Mouse (Mus musculus) myocyte (in vitro differentiated cells): ENCODE data around the gene Vangl1.

ENCODE experiments used
- CEBPB ChIP-seq: IDR thresholded peaks from 2 replicates; pipeline ENCODE4 v1.6.1; 2011; ENCODE audit warnings: mild to moderate bottlenecking, moderate library complexity; ENCODE audit not compliant: poor library complexity, insufficient read depth, severe bottlenecking
- E2F4 ChIP-seq: IDR thresholded peaks from one replicate; pipeline ENCODE4 v1.6.1; 2011; ENCODE audit warnings: mild to moderate bottlenecking, control low read depth, moderate library complexity; ENCODE audit not compliant: insufficient read depth
- MAX ChIP-seq: IDR thresholded peaks from one replicate; pipeline ENCODE4 v1.6.1; 2011; ENCODE audit warnings: low read depth, mild to moderate bottlenecking, control low read depth
- MYOD1 ChIP-seq, 3 experiments: IDR thresholded peaks; one replicate each; pipeline ENCODE4 v1.6.1; 2011; ENCODE audit warnings: control low read depth in 2 of 3, low read depth in 2 of 3, mild to moderate bottlenecking in 2 of 3, moderate library complexity in 1 of 3; ENCODE audit not compliant: insufficient read length in 2 of 3, control insufficient read depth in 1 of 3
- MYOG ChIP-seq, 3 experiments: IDR thresholded peaks; one replicate each; pipeline ENCODE4 v1.6.1; 2011; ENCODE audit warnings: control low read depth in 2 of 3, low read depth in 2 of 3, mild to moderate bottlenecking in 2 of 3; ENCODE audit not compliant: insufficient read length in 2 of 3, control insufficient read depth in 1 of 3, insufficient read depth in 1 of 3
- POLR2A ChIP-seq: IDR thresholded peaks from one replicate; pipeline ENCODE4 v1.6.1; 2011; ENCODE audit warnings: low read depth, mild to moderate bottlenecking, control low read depth, moderate library complexity; ENCODE audit not compliant: insufficient read length
- POLR2AphosphoS2 ChIP-seq: IDR thresholded peaks from one replicate; pipeline ENCODE4 v1.6.1; 2011; ENCODE audit warnings: low read depth, control low read depth; ENCODE audit not compliant: insufficient read length
- SRF ChIP-seq: IDR thresholded peaks from one replicate; pipeline ENCODE4 v1.6.1; 2011; ENCODE audit warnings: low read depth; ENCODE audit not compliant: control insufficient read depth, insufficient read length
- TCF12 ChIP-seq: IDR thresholded peaks from one replicate; pipeline ENCODE4 v1.6.1; 2011; ENCODE audit warnings: mild to moderate bottlenecking, control low read depth; ENCODE audit not compliant: poor library complexity, insufficient read depth, severe bottlenecking
- TCF3 ChIP-seq: IDR thresholded peaks from one replicate; pipeline ENCODE4 v1.6.1; 2011; ENCODE audit warnings: low read depth, control low read depth; ENCODE audit not compliant: insufficient read length
- USF1 ChIP-seq: IDR thresholded peaks from one replicate; pipeline ENCODE4 v1.6.1; 2011; ENCODE audit warnings: low read depth, mild to moderate bottlenecking, control low read depth, moderate library complexity

- TF ChIP-seq MYOD1 (IDR thresholded peaks at IDR 0.05; ENCODE audit: control insufficient read depth in 1 of 3, insufficient read length in 2 of 3, low read depth in 2 of 3): no peak
- TF ChIP-seq POLR2A: no peak
- no peak for TF ChIP-seq USF1
- TF ChIP-seq E2F4: no peak
- no peak for TF ChIP-seq TCF12
- TF ChIP-seq POLR2AphosphoS2: no peak
- TF ChIP-seq TCF3: no peak
- no peak for TF ChIP-seq MAX
- TF ChIP-seq MYOG (IDR thresholded peaks at IDR 0.05; ENCODE audit: control insufficient read depth in 1 of 3, insufficient read depth in 1 of 3, insufficient read length in 2 of 3, low read depth in 2 of 3): no peak
- TF ChIP-seq CEBPB: no peak
- TF ChIP-seq SRF: no peak
Measured at GRCm38 (mm10) chr3:102203131-102203530, 1.4 kb downstream of the Vangl1 start.
